Mouse (Mus musculus): Measurements from ENCODE around the gene Gm281. TPM values are rescaled to one million over a fixed set of nuclear protein-coding genes. Genes with fewer than 3 reads are reported as not detected.

Gene Gm281
- 0.09 and 0.12 TPM in 2 replicates for polyA plus RNA-seq (2012; rRNA removed)

DNA sequence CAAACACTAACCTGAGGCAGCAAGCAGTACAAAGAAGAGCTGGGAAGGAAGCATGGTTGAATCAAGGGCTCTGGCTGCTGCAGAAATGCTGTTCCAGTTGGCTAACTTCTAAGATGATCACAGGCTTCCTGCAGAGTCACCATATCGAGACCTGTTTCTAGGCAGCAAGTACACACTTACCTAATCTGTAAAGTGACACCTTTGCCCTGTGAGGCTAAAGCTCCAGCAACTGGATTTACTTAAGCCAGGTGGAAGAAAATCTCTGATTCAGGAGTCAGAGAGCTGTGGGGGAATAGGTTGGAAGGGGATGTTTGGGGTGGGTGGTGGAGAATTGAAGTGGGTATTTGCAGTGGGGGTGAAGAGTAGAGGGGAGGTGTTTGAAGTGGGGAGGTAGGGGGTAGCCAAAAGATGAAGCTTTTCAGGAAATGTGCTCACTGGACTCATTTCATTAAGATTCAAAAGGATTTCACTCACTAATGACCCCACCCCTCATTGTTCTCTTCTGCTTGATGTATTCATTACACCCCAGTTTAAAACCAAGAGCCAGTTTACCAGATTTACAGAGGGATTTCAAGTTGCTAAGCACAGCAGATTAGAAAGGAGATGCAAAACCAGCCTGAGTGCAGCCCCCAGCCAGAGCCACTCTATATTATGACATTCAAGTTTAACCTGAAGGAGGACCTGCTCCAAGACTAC, at the start of gene Gm281:
Gene Gm281 (minus strand): TSS at position 92 of the 696 bp plus-strand sequence.

GRCm38 (mm10) chr14:13961401-13962112, 47.3 kb upstream of the Gm281 start, which contains the start of the genes Atxn7 and Thoc7:
Gene Atxn7, plus strand, starts transcription at chr14:13961440.
Gene Thoc7, minus strand, starts transcription at chr14:13961852.

Other genes with a start within 250 kb of the Gm281 start
- gene Sntn, start 243.6 kb downstream of the Gm281 start, polyA plus RNA-seq (2012; rRNA removed): 2.0 and 3.5 TPM in 2 replicates
- 34.4 and 37.5 TPM in 2 replicates for gene Atxn7, start 47.0 kb upstream of the Gm281 start, polyA plus RNA-seq (2012; rRNA removed)
- gene Thoc7, start 47.4 kb upstream of the Gm281 start, polyA plus RNA-seq (2012; rRNA removed): 10.9 and 16.0 TPM in 2 replicates
- 22.1 and 28.8 TPM in 2 replicates for gene Psmd6, start 206.5 kb upstream of the Gm281 start, polyA plus RNA-seq (2012; rRNA removed)